Mouse (Mus musculus): ENCODE measurements around the gene Acot3. TPM values are rescaled to one million over a fixed set of nuclear protein-coding genes. Genes with fewer than 3 reads are reported as not detected.
"Not testable (repeated sequence)": the region's sequence is repeated elsewhere in the genome, so short reads cannot be mapped to it uniquely, and the experiment has no call there.

The Acot3 gene
- total and polyA plus RNA-seq, 2 experiments from 2014 or later, result 0.98 to 3.1 TPM

DNA sequence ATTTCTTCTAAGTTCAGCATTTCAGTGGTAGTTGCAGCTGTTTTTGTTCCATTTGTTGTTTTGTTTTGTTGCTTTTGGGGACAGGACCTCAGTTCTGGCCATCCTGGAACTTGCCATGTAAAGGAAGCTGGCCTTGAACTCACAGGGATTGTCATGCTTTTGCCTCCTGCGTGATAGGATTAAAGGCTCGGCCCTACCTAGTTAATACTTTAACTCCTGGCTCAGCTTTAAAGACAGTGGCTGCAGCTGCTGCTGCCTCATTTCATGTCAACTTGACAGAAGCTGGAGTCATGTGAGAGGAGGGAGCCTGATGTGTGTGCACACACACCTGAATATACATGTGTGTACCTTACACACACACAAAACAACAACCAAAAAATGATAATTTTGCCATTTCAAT is 7.9 kb upstream of the Acot3 start:
- no peak for ATAC-seq

DNA sequence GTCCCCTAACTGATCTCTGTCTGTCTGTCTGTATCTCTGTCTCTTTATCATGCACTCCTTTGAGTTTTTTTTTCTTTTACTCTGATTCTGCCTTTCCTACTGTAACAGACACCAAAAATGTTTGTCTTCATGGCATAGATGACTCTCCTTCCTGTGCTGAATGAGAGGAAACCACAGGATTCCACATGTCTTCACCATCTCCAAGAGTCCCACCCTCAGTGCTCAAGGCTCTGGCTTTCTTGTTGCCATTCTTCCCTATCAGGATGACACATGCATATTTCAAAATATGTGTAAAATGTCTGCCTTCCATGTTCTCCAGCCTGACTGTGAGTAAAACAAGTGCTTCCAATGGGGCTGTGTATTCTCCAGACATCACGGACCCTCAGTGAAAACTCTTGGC is 5.0 kb upstream of the Acot3 start:
- no peak overlapping the region for H3K9ac ChIP-seq
- H3K27me3 ChIP-seq (ENCODE audit: insufficient read depth, low read length), result no peaks in the 10 kb centered on the region
- H3K4me1 ChIP-seq (ENCODE audit: insufficient read depth), result no peaks in the 10 kb centered on the region
- 0 out of 2 replicates have a peak, but pooled peaks cover 4% of the 10 kb centered on the region for H3K9me3 ChIP-seq (ENCODE audit: low read length)
- WGBS, result 88% methylated on average over 1 of the region's 1 CpGs
- ATAC-seq (no peak), DNase-seq (no peak)
- no peaks in the 10 kb centered on the region for H3K36me3 ChIP-seq (ENCODE audit: insufficient read depth)
- no peak for TF ChIP-seq CTCF (IDR thresholded peaks at IDR 0.05; ENCODE audit: low read depth)
- no peak overlapping the region for H3K4me3 ChIP-seq (ENCODE audit: low read depth, low read length)
- no peak overlapping the region for H3K4me2 ChIP-seq (ENCODE audit: low read depth)
- H3K27ac ChIP-seq (ENCODE audit: low read depth, low read length), result no peak overlapping the region

More for the DNA sequence above, 7.9 kb upstream of the Acot3 start:
- Histone ChIP-seq H3K9me3 (ENCODE audit: low read length) (peaks cover 4% of the 10 kb centered on the region; the same call in 1 of the 2 replicates), H3K36me3 (ENCODE audit: insufficient read depth) (no peaks in the 10 kb centered on the region), H3K27me3 (ENCODE audit: insufficient read depth, low read length) (no peaks in the 10 kb centered on the region), H3K9ac (no peak overlapping the region), H3K4me3 (ENCODE audit: low read depth, low read length) (no peak overlapping the region), H3K4me2 (ENCODE audit: low read depth) (no peak overlapping the region), H3K4me1 (ENCODE audit: insufficient read depth) (no peaks in the 10 kb centered on the region), H3K27ac (ENCODE audit: low read depth, low read length) (no peak overlapping the region)
- TF ChIP-seq CTCF (IDR thresholded peaks at IDR 0.05; ENCODE audit: low read depth), result no peak
- DNase-seq, result no peak
- WGBS, result 79% methylated on average over 2 of the region's 2 CpGs

DNA sequence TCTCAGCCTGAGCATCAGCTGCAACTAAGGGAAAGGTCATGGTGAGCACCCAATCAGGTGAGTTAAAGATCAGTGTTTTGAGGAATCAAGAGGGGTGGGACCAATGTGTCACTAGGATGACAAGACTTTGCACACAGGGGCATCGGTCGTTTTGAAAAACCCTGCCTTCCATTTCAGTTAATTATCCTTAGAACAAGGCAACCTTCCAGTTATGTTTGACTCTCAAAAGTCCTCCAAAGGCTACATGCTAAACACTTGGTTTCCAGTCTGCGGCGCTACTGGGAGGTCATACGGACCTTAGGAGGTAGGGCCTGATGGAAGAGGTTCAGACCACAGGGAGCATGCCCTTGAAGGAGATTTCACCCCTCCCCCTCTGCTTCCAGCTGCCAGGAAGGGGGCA is 1.2 kb upstream of the Acot3 start:
- not testable (repeated sequence) for H3K4me1 ChIP-seq (ENCODE audit: insufficient read depth); H3K27me3 ChIP-seq (ENCODE audit: insufficient read depth, low read length); H3K4me3 ChIP-seq (ENCODE audit: low read depth, low read length); DNase-seq; H3K4me2 ChIP-seq (ENCODE audit: low read depth); H3K9ac ChIP-seq; ATAC-seq; H3K36me3 ChIP-seq (ENCODE audit: insufficient read depth); H3K9me3 ChIP-seq (ENCODE audit: low read length); H3K27ac ChIP-seq (ENCODE audit: low read depth, low read length)
- 91% methylated on average over 5 of the region's 5 CpGs for WGBS

DNA sequence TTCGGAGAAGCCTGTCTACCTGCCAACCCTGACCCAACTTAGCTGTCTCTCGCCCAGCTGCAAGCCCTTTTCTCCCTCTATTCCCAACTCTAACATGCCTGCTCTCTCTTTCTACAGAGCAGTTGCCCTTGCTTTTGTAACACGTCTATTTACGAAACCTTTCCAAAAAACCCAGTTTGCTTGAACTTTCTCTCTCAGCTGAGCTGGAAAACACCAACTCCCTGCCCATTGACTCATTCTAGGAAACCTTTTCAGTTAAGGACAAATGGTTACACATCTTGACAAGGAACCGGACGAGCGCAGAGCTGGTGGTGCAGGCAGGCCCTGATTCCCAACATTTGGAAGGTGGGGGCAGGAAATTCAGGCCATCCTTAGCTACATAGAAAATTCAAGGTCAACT is 665 bp downstream of the Acot3 start:
- DNase-seq (no peak), ATAC-seq (no peak)
- WGBS, result 80% methylated on average over 7 of the region's 7 CpGs
- H3K27me3 ChIP-seq (ENCODE audit: insufficient read depth, low read length), result no peaks in the 10 kb centered on the region; the same call in 1 of the 2 replicates
- no peaks in the 10 kb centered on the region for H3K4me1 ChIP-seq (ENCODE audit: insufficient read depth)
- no peak overlapping the region for H3K27ac ChIP-seq (ENCODE audit: low read depth, low read length)
- H3K36me3 ChIP-seq (ENCODE audit: insufficient read depth), result no peaks in the 10 kb centered on the region
- H3K9me3 ChIP-seq (ENCODE audit: low read length), result 0 out of 2 replicates have a peak, but pooled peaks cover 4% of the 10 kb centered on the region
- no peak overlapping the region for H3K4me3 ChIP-seq (ENCODE audit: low read depth, low read length)
- no peak for TF ChIP-seq CTCF (IDR thresholded peaks at IDR 0.05; ENCODE audit: low read depth)
- no peak overlapping the region for H3K4me2 ChIP-seq (ENCODE audit: low read depth)
- no peak overlapping the region for H3K9ac ChIP-seq

DNA sequence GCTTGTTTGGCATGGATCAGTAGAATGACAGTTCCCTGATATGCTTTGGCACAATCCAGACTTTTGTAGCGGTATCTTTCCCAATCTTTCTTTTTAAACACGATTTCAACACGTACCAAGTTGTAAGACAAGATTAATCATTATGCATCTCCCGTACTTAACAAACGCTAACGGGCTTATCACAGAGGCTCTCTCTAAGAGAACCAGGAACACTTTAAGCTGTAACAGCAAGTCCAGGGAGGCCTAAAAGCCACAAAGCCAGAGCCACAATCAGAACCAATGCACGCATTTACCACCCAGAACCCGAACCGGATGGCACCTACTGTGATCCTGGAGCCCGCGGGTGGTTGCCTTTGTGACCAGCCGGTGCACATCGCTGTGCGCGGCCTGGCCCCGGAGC is 1.2 kb downstream of the Acot3 start:
- Histone ChIP-seq H3K36me3 (ENCODE audit: insufficient read depth) (no peaks in the 10 kb centered on the region), H3K27ac (ENCODE audit: low read depth, low read length) (no peak overlapping the region), H3K27me3 (ENCODE audit: insufficient read depth, low read length) (no peaks in the 10 kb centered on the region; the same call in 1 of the 2 replicates), H3K9ac (peak overlapping the region; percentile 47), H3K9me3 (ENCODE audit: low read length) (0 out of 2 replicates have a peak, but pooled peaks cover 3% of the 10 kb centered on the region), H3K4me1 (ENCODE audit: insufficient read depth) (no peaks in the 10 kb centered on the region), H3K4me2 (ENCODE audit: low read depth) (peak overlapping the region; percentile 81), H3K4me3 (ENCODE audit: low read depth, low read length) (peak overlapping the region; percentile 41)
- DNase-seq (peak; percentile 57), ATAC-seq (peak; percentile 25; the same call in 1 of the 2 replicates)
- WGBS, result 6% methylated on average over 16 of the region's 16 CpGs
- no peak for TF ChIP-seq CTCF (IDR thresholded peaks at IDR 0.05; ENCODE audit: low read depth)

DNA sequence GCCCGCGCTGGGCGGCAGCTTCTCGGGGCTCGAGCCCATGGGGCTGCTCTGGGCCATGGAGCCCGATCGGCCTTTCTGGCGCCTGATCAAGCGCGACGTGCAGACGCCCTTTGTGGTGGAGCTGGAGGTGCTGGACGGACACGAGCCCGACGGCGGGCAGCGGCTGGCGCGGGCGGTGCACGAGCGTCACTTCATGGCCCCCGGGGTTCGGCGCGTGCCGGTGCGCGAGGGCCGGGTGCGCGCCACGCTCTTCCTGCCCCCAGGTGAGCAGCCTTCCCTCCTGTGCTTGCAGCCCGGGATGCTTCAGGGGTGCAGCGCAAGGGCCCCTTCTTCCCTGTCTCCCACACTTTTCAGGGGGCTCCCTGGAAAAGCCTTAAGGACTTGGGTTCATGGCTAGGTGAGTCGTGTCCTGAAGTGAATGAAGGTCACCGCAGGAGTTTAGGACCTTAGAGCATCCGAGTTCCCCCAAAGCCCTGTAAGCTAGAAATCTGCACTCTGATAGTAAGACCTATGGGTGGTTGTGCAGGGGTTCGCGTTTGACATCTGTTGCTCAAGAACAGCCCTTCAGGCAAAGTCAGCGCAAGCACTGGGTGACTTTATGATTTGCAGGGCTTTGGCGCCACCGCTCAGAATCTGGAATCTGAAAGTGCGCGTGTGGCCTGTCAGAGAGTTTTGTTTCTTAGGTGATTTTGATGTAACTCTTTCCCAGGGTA is 1.9 kb downstream of the Acot3 start:
- H3K36me3 ChIP-seq (ENCODE audit: insufficient read depth), result no peaks in the 10 kb centered on the region
- ATAC-seq (peak; percentile 58; the same call in 1 of the 2 replicates), DNase-seq (peak; percentile 54)
- H3K4me3 ChIP-seq (ENCODE audit: low read depth, low read length), result peak overlapping the region; percentile 41
- H3K4me2 ChIP-seq (ENCODE audit: low read depth), result peak overlapping the region; percentile 81
- WGBS, result 8% methylated on average over 36 of the region's 46 CpGs
- no peak overlapping the region for H3K27ac ChIP-seq (ENCODE audit: low read depth, low read length)
- no peaks in the 10 kb centered on the region; the same call in 1 of the 2 replicates for H3K27me3 ChIP-seq (ENCODE audit: insufficient read depth, low read length)
- TF ChIP-seq CTCF (IDR thresholded peaks at IDR 0.05; ENCODE audit: low read depth), result peak; percentile 30
- H3K9ac ChIP-seq, result peak overlapping the region; percentile 47
- H3K9me3 ChIP-seq (ENCODE audit: low read length), result no peaks in the 10 kb centered on the region
- H3K4me1 ChIP-seq (ENCODE audit: insufficient read depth), result no peaks in the 10 kb centered on the region

DNA sequence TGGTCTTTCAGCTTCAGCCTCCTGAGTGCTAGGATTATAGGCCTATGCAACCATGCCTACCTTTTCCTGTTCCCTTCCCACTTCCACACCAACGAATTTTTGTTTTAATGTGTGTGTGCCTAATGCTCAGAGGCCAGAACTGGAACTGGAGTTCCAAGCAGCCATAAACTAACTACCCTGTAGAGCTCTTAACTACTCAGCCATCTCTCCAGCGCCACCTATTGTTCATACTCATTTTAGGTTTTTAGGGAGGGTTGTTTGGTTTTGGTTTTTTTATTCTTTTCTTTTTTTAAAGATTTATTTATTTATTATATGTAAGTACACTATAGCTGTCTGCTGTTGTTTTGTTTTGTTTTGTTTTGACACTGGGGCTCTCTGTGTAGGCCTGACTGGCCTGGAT is 9.0 kb downstream of the Acot3 start:
- no peaks in the 10 kb centered on the region for H3K27me3 ChIP-seq (ENCODE audit: insufficient read depth, low read length)
- DNase-seq (no peak), ATAC-seq (no peak)
- H3K4me2 ChIP-seq (ENCODE audit: low read depth), result no peak overlapping the region
- no peak overlapping the region for H3K9ac ChIP-seq
- no peak overlapping the region for H3K4me3 ChIP-seq (ENCODE audit: low read depth, low read length)
- 38% methylated on average over 2 of the region's 2 CpGs for WGBS
- H3K36me3 ChIP-seq (ENCODE audit: insufficient read depth), result no peaks in the 10 kb centered on the region
- H3K4me1 ChIP-seq (ENCODE audit: insufficient read depth), result no peaks in the 10 kb centered on the region
- TF ChIP-seq CTCF (IDR thresholded peaks at IDR 0.05; ENCODE audit: low read depth), result peak; percentile 33; the same call in 1 of the 2 replicates
- no peak overlapping the region for H3K27ac ChIP-seq (ENCODE audit: low read depth, low read length)
- no peaks in the 10 kb centered on the region for H3K9me3 ChIP-seq (ENCODE audit: low read length)
